Mouse (Mus musculus) embryonic fibroblast, embryonic 13.5 days (primary cell): Measurements from ENCODE around the gene Zdhhc19.

ENCODE experiments used
- CTCF ChIP-seq: IDR thresholded peaks from 2 replicates; pipeline ENCODE4 v1.5.1; 2011; ENCODE audit warnings: mild to moderate bottlenecking, control low read depth, low read length, moderate library complexity, borderline replicate concordance; ENCODE audit not compliant: insufficient read depth
- POLR2A ChIP-seq: IDR thresholded peaks from 2 replicates; pipeline ENCODE4 v1.6.1; 2011; ENCODE audit warnings: low read depth, mild to moderate bottlenecking, control low read depth, low read length, moderate library complexity

- TF ChIP-seq CTCF (no peak), POLR2A (no peak)
Observed at GRCm38 (mm10) chr16:32522578-32523194, 26.6 kb downstream of the Zdhhc19 start.
